Mouse (Mus musculus) liver, postnatal 0 days (tissue): ENCODE results near the gene Pirb.

Source experiments
- CTCF ChIP-seq: sonication (generic); IDR thresholded peaks from 2 replicates; pipeline ENCODE4 v1.5.1; 2016; ENCODE audit warnings: antibody characterized with exemption, low read depth
- EP300 ChIP-seq: IDR thresholded peaks from 2 replicates; pipeline ENCODE4 v1.6.1; 2016; ENCODE audit warnings: antibody characterized with exemption, low read depth, mild to moderate bottlenecking

DNA sequence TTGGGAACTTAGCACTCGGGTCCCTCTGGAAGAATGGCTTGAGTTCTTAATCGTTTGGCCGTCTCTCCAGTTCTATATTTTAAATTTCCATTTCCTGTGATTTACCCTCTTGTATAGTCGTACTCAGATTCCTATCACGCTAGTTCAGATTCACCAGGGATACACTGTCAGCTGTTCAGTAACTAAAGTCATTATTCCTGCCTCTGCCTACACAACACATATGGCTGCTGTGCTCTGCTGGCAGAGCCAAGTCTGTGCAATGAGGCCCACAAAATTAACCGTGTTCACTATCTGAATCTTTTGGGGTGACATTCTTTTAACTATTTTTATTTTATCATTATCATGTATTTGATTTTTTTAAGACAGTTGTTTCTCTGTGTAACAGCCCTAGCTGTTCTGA, 21.7 kb downstream of the Pirb start:
- no peak for TF ChIP-seq CTCF
- TF ChIP-seq EP300, result no peak
